Mouse (Mus musculus): Measurements from ENCODE around the gene Ppp1r9b.

DNA sequence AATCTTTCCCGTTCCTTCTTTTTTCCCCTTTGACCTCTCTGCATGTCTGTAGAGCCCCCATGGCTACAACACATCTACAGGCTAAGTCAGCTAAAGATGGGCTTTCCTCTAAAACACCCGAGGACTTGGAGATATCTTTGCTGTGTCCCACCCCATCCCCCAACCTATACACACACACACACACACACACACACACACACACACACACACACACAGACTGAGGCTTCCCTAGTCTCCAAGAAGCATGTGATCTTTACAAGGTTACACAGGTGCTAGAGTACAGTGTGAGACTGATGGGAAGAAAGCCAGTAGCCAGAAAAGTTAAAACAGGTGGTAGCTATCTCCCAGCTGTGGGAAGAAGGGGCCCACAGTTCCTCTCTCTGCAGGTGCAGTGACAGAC lies 4.4 kb upstream of the Ppp1r9b start:
- no peak for TF ChIP-seq CTCF (IDR thresholded peaks at IDR 0.05; ENCODE audit: control insufficient read depth, insufficient read depth, insufficient replicate concordance, low read depth, low read length)
- no peak for TF ChIP-seq POLR2A (IDR thresholded peaks at IDR 0.05; ENCODE audit: control insufficient read depth, low read depth, low read length)

Data from testis, adult 2 months (tissue).